Mouse (Mus musculus): ENCODE measurements around the gene Fbxw5. TPM values are rescaled to one million over a fixed set of nuclear protein-coding genes. Genes with fewer than 3 reads are reported as not detected.

The Fbxw5 gene
- 80.8 and 81.1 TPM in 2 replicates for polyA plus RNA-seq (2015; fragmentation: Nextera tagmentation; extraction: Ambion mirVana)

- no peaks in the 10 kb centered on the region for H3K9me3 ChIP-seq (ENCODE audit: control insufficient read depth, low read length)
- WGBS: under 1% methylated on average over 38 of the region's 44 CpGs
- H3K27ac ChIP-seq (ENCODE audit: low read length): peak within 1 kb of the TSS; percentile 45
- peak within 1 kb of the TSS; percentile 97 for H3K4me2 ChIP-seq (ENCODE audit: low read depth, low read length)
- peak; percentile 93 for ATAC-seq (ENCODE audit: low read depth)
- peaks cover 14% of the 10 kb centered on the region for H3K4me1 ChIP-seq (replicated peaks; ENCODE audit: control insufficient read depth, insufficient read depth, low read length)
- H3K27me3 ChIP-seq (ENCODE audit: control insufficient read depth, insufficient read depth, low read depth, low read length): no peaks in the 10 kb centered on the region
- peaks cover 16% of the 10 kb centered on the region for H3K36me3 ChIP-seq (ENCODE audit: control insufficient read depth, insufficient read depth, low read length)
- H3K4me3 ChIP-seq (ENCODE audit: low read length): peak within 1 kb of the TSS; percentile 87
- peak within 1 kb of the TSS; percentile 92 for H3K9ac ChIP-seq (ENCODE audit: low read length)
Measured at GRCm38 (mm10) chr2:25500576-25501405, at the start of gene Fbxw5. Gene Fbxw5 (plus strand): TSS chr2:25500750.

DNA sequence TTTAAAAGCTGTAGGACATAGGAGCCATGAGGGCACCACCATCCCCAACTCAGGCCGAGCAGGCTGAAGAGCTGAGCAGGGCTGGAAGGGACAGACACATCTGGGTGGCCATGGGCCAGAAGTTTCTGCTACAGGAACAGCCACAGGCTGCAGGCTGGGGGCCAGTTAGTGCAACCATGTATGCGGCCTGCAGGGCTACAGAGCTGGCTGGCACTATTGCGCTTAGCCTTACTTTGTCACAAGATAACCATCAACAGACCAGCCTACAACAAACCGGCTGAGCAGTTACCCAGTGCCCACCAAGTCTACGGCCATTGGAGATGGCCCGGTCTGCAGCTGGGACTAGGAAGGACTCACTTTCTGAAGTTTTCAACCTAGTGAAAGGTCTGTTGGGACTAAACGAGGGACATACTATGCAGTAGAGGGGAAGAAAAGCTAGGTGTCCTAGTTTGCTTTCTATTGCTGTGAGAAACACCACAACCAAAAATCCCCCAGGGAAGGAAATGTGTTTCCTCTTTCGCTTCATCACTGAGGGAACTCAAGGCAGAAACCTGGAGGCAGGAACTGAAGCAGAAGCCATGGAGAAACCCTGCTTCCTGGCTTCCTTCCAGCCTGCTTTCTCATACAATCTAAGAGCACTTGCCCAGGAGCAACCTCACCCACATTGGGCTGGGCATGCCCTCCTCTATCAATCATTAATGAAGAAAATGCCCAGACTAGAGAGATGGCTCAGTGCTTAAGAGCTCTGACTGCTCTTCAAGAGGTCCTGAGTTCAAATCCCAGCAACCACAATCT is 49.5 kb upstream of the Fbxw5 start:
- H3K4me3 ChIP-seq (ENCODE audit: low read length): no peak overlapping the region
- H3K4me1 ChIP-seq (replicated peaks; ENCODE audit: control insufficient read depth, insufficient read depth, low read length): peaks cover 5% of the 10 kb centered on the region; the same call in 1 of the 2 replicates
- H3K9ac ChIP-seq (ENCODE audit: low read length): no peak overlapping the region
- no peak overlapping the region for H3K4me2 ChIP-seq (ENCODE audit: low read depth, low read length)
- H3K9me3 ChIP-seq (ENCODE audit: control insufficient read depth, low read length): no peaks in the 10 kb centered on the region
- ATAC-seq (ENCODE audit: low read depth): no peak; the same call in 1 of the 2 replicates
- no peak overlapping the region for H3K27ac ChIP-seq (ENCODE audit: low read length)
- WGBS: 75% methylated on average over 8 of the region's 8 CpGs
- H3K36me3 ChIP-seq (ENCODE audit: control insufficient read depth, insufficient read depth, low read length): no peaks in the 10 kb centered on the region
- H3K27me3 ChIP-seq (ENCODE audit: control insufficient read depth, insufficient read depth, low read depth, low read length): no peaks in the 10 kb centered on the region

DNA sequence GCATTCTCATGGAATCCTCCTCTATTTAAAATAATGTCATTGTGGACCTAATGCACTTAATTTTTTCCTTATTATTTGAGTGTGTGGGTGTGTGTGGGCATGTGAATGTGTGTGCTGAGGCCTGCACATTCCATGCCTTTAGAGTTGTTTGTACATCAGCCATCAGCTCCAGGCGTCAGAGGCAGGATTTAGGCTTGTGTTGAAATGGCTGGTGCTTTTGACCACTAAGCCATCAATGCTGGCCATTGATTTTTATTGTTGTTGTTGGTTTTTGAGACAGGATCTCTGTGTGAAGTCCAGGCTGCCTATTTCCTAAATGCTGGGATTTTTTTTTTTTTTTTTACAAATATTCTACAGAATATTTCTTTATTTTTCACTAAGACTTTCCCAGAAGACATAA is 47.6 kb upstream of the Fbxw5 start:
- H3K4me2 ChIP-seq (ENCODE audit: low read depth, low read length): no peak overlapping the region
- no peak overlapping the region for H3K27ac ChIP-seq (ENCODE audit: low read length)
- no peaks in the 10 kb centered on the region for H3K9me3 ChIP-seq (ENCODE audit: control insufficient read depth, low read length)
- H3K4me3 ChIP-seq (ENCODE audit: low read length): no peak overlapping the region
- no peaks in the 10 kb centered on the region for H3K27me3 ChIP-seq (ENCODE audit: control insufficient read depth, insufficient read depth, low read depth, low read length)
- H3K36me3 ChIP-seq (ENCODE audit: control insufficient read depth, insufficient read depth, low read length): no peaks in the 10 kb centered on the region
- 25% methylated on average over 1 of the region's 1 CpGs for WGBS
- no peak for ATAC-seq (ENCODE audit: low read depth)
- peaks cover 7% of the 10 kb centered on the region; the same call in 1 of the 2 replicates for H3K4me1 ChIP-seq (replicated peaks; ENCODE audit: control insufficient read depth, insufficient read depth, low read length)
- H3K9ac ChIP-seq (ENCODE audit: low read length): no peak overlapping the region

GRCm38 (mm10) chr2:25456205-25456953 is 44.2 kb upstream of the Fbxw5 start, which contains the start of gene Clic3:
Gene Clic3 (plus strand): TSS chr2:25456838.
- H3K4me3 ChIP-seq (ENCODE audit: low read length): peak within 1 kb of the TSS; percentile 34
- peak within 1 kb of the TSS; percentile 91 for H3K27ac ChIP-seq (ENCODE audit: low read length)
- H3K4me1 ChIP-seq (replicated peaks; ENCODE audit: control insufficient read depth, insufficient read depth, low read length): peaks cover 31% of the 10 kb centered on the region
- H3K4me2 ChIP-seq (ENCODE audit: low read depth, low read length): peak within 1 kb of the TSS; percentile 36
- H3K9me3 ChIP-seq (ENCODE audit: control insufficient read depth, low read length): no peaks in the 10 kb centered on the region
- H3K27me3 ChIP-seq (ENCODE audit: control insufficient read depth, insufficient read depth, low read depth, low read length): no peaks in the 10 kb centered on the region
- no peaks in the 10 kb centered on the region for H3K36me3 ChIP-seq (ENCODE audit: control insufficient read depth, insufficient read depth, low read length)
- ATAC-seq (ENCODE audit: low read depth): peak; percentile 58
- WGBS: 43% methylated on average over 14 of the region's 14 CpGs
- peak within 1 kb of the TSS; percentile 53 for H3K9ac ChIP-seq (ENCODE audit: low read length)

- Histone ChIP-seq H3K27me3 (ENCODE audit: control insufficient read depth, insufficient read depth, low read depth, low read length) (no peaks in the 10 kb centered on the region), H3K4me3 (ENCODE audit: low read length) (peak overlapping the region; percentile 34), H3K9ac (ENCODE audit: low read length) (peak overlapping the region; percentile 53), H3K4me2 (ENCODE audit: low read depth, low read length) (peak overlapping the region; percentile 36), H3K4me1 (replicated peaks; ENCODE audit: control insufficient read depth, insufficient read depth, low read length) (peaks cover 34% of the 10 kb centered on the region), H3K36me3 (ENCODE audit: control insufficient read depth, insufficient read depth, low read length) (no peaks in the 10 kb centered on the region), H3K9me3 (ENCODE audit: control insufficient read depth, low read length) (no peaks in the 10 kb centered on the region), H3K27ac (ENCODE audit: low read length) (peak overlapping the region; percentile 91)
- 68% methylated on average over 9 of the region's 9 CpGs for WGBS
- peak; percentile 45 for ATAC-seq (ENCODE audit: low read depth)
Measured at GRCm38 (mm10) chr2:25457022-25457896, 43.3 kb upstream of the Fbxw5 start.

- H3K4me3 ChIP-seq (ENCODE audit: low read length): 0 out of 2 replicates have a peak overlapping the region, but pooled peaks have one; percentile 6
- no peaks in the 10 kb centered on the region for H3K27me3 ChIP-seq (ENCODE audit: control insufficient read depth, insufficient read depth, low read depth, low read length)
- WGBS: 46% methylated on average over 5 of the region's 5 CpGs
- H3K27ac ChIP-seq (ENCODE audit: low read length): peak overlapping the region; percentile 96
- no peaks in the 10 kb centered on the region for H3K9me3 ChIP-seq (ENCODE audit: control insufficient read depth, low read length)
- H3K9ac ChIP-seq (ENCODE audit: low read length): peak overlapping the region; percentile 40; the same call in 1 of the 2 replicates
- peaks cover 34% of the 10 kb centered on the region for H3K4me1 ChIP-seq (replicated peaks; ENCODE audit: control insufficient read depth, insufficient read depth, low read length)
- H3K4me2 ChIP-seq (ENCODE audit: low read depth, low read length): peak overlapping the region; percentile 77
- ATAC-seq (ENCODE audit: low read depth): peak; percentile 34
- H3K36me3 ChIP-seq (ENCODE audit: control insufficient read depth, insufficient read depth, low read length): no peaks in the 10 kb centered on the region
Measured at GRCm38 (mm10) chr2:25458911-25459310, 41.6 kb upstream of the Fbxw5 start.

DNA sequence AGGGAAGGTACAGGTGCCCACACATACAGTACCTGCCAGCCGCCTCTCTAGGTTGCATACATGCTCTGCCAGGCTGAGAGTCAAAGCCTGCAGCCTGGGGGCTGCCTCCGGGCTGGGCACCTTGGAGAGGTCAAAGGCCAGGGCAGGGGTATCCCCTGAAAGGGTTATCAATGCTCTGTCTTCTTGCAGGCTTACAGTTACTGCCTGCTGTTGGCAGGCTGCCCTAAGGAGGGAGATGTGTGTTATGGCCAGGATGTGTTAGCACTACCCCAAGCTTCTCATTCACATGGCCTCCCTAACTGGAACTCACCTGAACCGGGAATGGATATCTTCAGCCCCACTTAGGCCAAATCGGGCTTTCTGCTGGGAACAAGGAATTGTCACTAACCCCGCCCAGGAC is 40.4 kb upstream of the Fbxw5 start:
- 25% methylated on average over 5 of the region's 5 CpGs for WGBS
- peak overlapping the region; percentile 80 for H3K9ac ChIP-seq (ENCODE audit: low read length)
- ATAC-seq (ENCODE audit: low read depth): no peak

More for the DNA sequence above, 40.4 kb upstream of the Fbxw5 start:
- H3K36me3 ChIP-seq (ENCODE audit: control insufficient read depth, insufficient read depth, low read length): no peaks in the 10 kb centered on the region
- H3K4me1 ChIP-seq (replicated peaks; ENCODE audit: control insufficient read depth, insufficient read depth, low read length): peaks cover 34% of the 10 kb centered on the region
- H3K27me3 ChIP-seq (ENCODE audit: control insufficient read depth, insufficient read depth, low read depth, low read length): no peaks in the 10 kb centered on the region
- H3K27ac ChIP-seq (ENCODE audit: low read length): peak overlapping the region; percentile 96
- peak overlapping the region; percentile 73 for H3K4me3 ChIP-seq (ENCODE audit: low read length)
- no peaks in the 10 kb centered on the region for H3K9me3 ChIP-seq (ENCODE audit: control insufficient read depth, low read length)
- peak overlapping the region; percentile 77 for H3K4me2 ChIP-seq (ENCODE audit: low read depth, low read length)

Measured in lung, embryonic 16.5 days (tissue).